Mouse (Mus musculus): ENCODE measurements around the gene A230050P20Rik.

A230050P20Rik gene

GRCm38 (mm10) chr9:20895382-20895781 is 26.9 kb downstream of the A230050P20Rik start:
- DNase-seq (ENCODE audit: low spot score in 2 of 2) = no peak

DNA sequence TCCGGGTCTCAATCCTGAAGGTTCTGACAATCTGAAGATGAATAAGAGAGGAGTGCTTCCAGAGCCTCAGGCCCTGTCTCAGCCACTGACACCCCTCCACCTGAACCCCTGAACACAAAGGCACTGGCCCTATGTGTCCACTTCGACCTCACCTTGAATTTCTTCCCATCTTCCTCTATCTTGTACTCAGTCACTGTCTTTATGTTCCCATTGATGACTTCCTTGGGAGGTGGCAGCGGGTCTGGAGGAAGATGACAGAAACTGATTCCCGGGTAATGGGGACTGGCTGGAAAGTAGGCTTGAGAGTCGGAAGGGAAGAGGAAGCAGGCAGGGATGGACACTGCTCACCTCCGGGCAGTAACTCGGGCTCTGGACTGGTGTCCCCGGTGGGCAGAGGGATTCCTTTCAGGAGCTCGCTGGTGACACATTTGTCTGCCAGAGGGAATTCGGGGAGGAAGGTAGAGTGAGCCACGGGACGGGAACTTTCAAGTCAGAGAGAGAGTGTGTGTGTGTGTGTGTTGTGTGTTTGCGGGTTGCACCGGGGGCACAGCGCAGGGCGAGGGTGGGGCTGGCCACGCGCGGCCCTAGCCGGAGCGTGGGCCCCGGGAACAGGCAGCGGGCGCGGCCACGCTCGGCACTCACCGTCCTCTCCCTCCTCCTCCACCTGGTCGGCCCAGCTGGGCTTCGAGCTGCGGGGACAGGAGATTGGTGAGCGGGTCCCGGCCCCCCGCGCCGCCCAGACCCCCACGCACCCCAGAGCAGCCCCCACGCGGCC is 29.5 kb downstream of the A230050P20Rik start:
- no peak for DNase-seq (ENCODE audit: low spot score in 2 of 2)

DNA sequence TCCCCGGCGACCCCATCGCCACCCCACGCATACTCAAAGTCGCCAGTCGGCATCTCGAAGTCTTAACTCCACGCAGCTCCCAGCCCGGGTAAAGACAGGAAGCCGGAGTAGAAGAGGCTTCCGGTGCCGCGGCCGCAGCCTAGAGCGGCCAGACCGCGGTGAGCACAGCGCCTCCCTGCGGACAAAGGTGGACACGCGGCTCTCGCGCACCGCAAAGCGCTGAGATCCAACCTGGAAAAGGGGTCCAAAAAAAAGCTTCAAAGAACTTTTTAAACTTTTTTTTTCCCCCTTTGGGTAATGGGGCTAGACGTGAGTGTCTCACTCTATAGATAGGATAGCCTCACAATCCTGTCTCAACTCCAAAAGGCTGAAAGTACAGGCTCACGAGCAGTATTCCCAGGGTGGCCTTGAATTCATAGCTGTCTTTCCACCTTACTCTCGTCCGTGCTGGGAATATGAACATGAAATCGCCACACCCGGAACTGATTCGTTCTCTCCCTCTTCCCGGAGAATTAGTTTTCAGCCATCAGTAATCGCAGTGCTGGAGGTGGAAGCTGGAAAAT is 30.1 kb downstream of the A230050P20Rik start, which contains the start of gene Eif3g:
Gene Eif3g, minus strand, starts transcription at position 113 of the 563 bp plus-strand sequence.
- peak; percentile 71 to 77 for DNase-seq (ENCODE audit: low spot score in 2 of 2)

GRCm38 (mm10) chr9:20901466-20902173 is 33.2 kb downstream of the A230050P20Rik start:
- no peak for DNase-seq (ENCODE audit: low spot score in 2 of 2)

- DNase-seq (ENCODE audit: low spot score in 2 of 2) = no peak
These were observed 33.7 kb downstream of the A230050P20Rik start for GRCm38 (mm10) chr9:20902174-20902491.

DNA sequence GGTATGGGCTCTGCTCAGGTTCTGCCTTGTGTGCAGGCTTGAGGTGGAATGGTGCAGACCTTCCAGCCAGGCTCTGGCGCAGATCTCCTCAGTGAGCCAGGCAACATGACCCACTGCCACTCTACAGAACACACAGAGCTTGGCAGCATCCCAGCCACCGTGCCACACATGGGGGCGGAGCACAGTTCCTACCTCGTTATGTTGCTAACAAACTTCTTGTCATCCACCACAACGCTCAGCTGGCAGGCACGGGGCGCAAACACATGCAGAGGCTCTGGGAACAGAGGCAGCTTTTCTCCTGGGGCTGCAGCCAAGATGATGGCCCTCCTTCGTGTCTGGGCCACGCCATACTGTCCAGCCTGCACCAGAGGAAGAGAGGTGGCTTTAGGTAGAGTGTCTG is 41.5 kb downstream of the A230050P20Rik start:
- peak in 1 of 2 experiments; percentile 49 for DNase-seq (ENCODE audit: low spot score in 2 of 2)

DNA sequence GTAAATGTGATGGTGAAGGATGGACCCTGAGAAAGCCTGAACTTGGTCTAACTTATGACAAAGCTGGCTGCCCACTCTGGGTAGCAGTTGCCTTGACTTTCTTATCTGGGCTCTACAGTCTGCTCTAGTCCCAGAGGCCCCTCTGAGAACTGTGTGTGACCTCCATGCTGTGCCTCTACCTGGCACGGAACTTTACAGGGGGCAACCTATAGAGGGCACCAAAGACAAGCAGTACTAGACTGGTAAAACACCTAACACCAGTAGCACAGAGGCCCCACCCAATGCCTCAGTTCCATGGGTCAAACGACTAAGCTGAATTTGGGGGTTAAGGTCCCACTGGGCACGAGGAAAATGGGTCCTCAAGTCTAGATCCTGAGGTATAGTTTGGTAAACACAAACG is 47.7 kb downstream of the A230050P20Rik start:
- no peak for DNase-seq (ENCODE audit: low spot score in 2 of 2)

DNA sequence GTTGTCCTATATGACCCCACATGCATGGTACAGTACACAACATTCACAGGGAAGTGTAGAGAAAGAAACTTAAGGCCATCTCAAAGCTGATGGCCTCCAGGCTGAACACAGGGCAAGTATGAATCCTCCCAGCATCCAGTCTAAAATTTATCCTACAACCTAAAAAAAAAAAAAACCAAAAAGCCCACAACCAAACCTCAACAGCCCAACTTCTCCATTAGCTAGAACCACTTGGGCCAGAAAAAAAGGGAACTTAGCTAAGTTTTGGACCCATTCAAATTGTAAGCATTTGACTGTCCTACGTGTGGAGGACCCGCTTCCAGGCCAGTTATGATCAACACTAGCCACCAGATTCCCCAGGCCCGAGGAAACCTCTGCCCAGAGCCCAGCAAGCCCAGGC is 54.8 kb downstream of the A230050P20Rik start:
- DNase-seq (ENCODE audit: low spot score in 2 of 2) = no peak
